Mouse (Mus musculus): ENCODE measurements around the gene Fermt2. TPM values are rescaled to one million over a fixed set of nuclear protein-coding genes. Genes with fewer than 3 reads are reported as not detected.

Fermt2 gene
- total RNA-seq, 2 experiments from 2014 or later = 214 to 243 TPM

GRCm38 (mm10) chr14:45438931-45439275, 91.0 kb downstream of the Fermt2 start:
- intact Hi-C loops (cut with DNase I) = loop anchor here (5.0 to 10.0 kb wide), 2 partner anchors 53 to 256 kb away; no protein-coding TSS in a partner anchor
- Histone ChIP-seq H3K27ac (no peak overlapping the region), H3K4me3 (no peak overlapping the region)
- no peak for TF ChIP-seq CTCF (IDR thresholded peaks at IDR 0.05)
- DNase-seq = no peak

DNA sequence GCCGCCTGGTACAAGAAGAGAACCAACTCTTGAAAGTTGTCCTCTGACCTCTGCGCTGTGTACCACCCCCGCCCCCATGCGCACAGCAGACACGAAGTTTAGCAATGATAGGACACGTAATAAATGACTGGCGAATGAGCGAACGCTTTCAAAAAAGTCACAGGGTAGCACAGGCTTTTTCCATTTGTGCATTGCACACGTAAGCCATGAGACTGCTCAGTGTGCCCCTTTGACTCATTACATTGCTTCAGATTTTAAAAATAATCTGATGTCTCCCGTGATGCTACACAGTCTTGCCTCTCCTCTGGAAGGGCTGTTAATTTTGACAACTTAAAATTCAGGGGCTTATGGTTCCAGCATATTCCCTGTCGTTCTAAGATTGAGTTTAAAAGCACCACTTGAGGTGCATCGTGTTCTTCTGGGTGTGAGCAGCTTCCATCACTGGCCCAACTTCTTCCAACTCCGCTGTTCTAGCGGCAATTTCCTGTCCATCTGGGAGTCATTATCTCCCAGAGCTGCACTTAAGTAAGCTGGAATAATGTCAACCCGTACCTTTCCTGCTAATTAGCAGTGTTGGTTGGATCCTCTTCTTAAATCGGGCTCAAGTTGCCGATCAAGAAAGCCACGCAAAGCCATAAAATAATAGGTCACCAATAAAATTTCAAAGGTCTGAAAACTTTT, 91.5 kb downstream of the Fermt2 start:
- intact Hi-C loops (cut with DNase I) = loop anchor here (5.0 to 10.0 kb wide), 2 partner anchors 54 to 256 kb away; no protein-coding TSS in a partner anchor
- no peak for TF ChIP-seq CTCF (IDR thresholded peaks at IDR 0.05)
- no peak for DNase-seq
- Histone ChIP-seq H3K4me3 (no peak overlapping the region), H3K27ac (peak overlapping the region; percentile 31; the same call in 1 of the 2 replicates)

- peak; percentile 68 for TF ChIP-seq CTCF (IDR thresholded peaks at IDR 0.05)
- H3K4me3 ChIP-seq = no peak overlapping the region
- intact Hi-C loops (cut with DNase I) = loop anchor here (10.0 kb wide), 1 partner anchor 261 kb away; no protein-coding TSS in a partner anchor
- no peak overlapping the region for H3K27ac ChIP-seq
- no peak for DNase-seq
These were observed 95.7 kb downstream of the Fermt2 start for GRCm38 (mm10) chr14:45434220-45434619.

DNA sequence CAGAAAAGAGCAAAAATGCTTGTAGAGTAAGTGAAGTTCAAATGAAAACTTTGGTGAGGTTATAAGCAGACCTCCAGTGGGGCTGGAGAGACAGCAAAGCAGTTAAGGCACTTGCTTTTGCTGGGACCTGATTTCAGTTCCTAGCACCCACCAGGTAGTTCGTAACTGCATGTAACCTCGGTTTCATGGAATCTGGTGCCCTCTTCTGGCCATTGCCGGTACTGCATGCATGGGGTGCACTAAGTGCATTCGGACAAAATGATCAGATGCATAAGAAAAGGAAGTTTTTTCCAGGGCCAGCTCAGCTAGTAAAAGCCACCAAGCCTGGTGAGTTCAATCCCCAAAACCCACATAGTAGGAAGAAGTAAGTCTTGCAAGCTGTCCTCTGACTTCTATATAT, 97.9 kb downstream of the Fermt2 start:
- H3K4me3 ChIP-seq = no peak overlapping the region
- peak; percentile 71 for TF ChIP-seq CTCF (IDR thresholded peaks at IDR 0.05)
- H3K27ac ChIP-seq = no peak overlapping the region
- intact Hi-C loops (cut with DNase I) = loop anchor here (10.0 kb wide), 1 partner anchor 263 kb away; no protein-coding TSS in a partner anchor
- DNase-seq = no peak

- DNase-seq = no peak
- no peak overlapping the region for H3K27ac ChIP-seq
- intact Hi-C loops (cut with DNase I) = loop anchor here (10.0 kb wide), 1 partner anchor 265 kb away; no protein-coding TSS in a partner anchor
- no peak for TF ChIP-seq CTCF (IDR thresholded peaks at IDR 0.05)
- H3K4me3 ChIP-seq = no peak overlapping the region
These were observed 99.7 kb downstream of the Fermt2 start for GRCm38 (mm10) chr14:45430066-45430842.

- peak; percentile 84 for TF ChIP-seq CTCF (IDR thresholded peaks at IDR 0.05)
- Histone ChIP-seq H3K27ac (no peak overlapping the region), H3K4me3 (no peak overlapping the region)
- DNase-seq = no peak
- intact Hi-C loops (cut with DNase I) = loop anchor here (1.0 to 5.0 kb wide), 2 partner anchors 117 to 349 kb away; no protein-coding TSS in a partner anchor
These were observed 106.7 kb downstream of the Fermt2 start for GRCm38 (mm10) chr14:45423220-45423619.

- DNase-seq = no peak
- intact Hi-C loops (cut with DNase I) = loop anchor here (5.0 kb wide), 1 partner anchor 350 kb away; no protein-coding TSS in a partner anchor
These were observed 107.5 kb downstream of the Fermt2 start for GRCm38 (mm10) chr14:45422371-45422770.

GRCm38 (mm10) chr14:45419323-45419722, 110.6 kb downstream of the Fermt2 start:
- Histone ChIP-seq H3K27ac (peak overlapping the region; percentile 61), H3K4me3 (no peak overlapping the region)
- no peak for TF ChIP-seq CTCF (IDR thresholded peaks at IDR 0.05)
- no peak for DNase-seq
- intact Hi-C loops (cut with DNase I) = no loop called here

More at GRCm38 (mm10) chr14:45422371-45422770, 107.5 kb downstream of the Fermt2 start:
- no peak for TF ChIP-seq CTCF (IDR thresholded peaks at IDR 0.05)
- Histone ChIP-seq H3K4me3 (no peak overlapping the region), H3K27ac (no peak overlapping the region)

- Histone ChIP-seq H3K27ac (peak overlapping the region; percentile 61), H3K4me3 (no peak overlapping the region)
- intact Hi-C loops (cut with DNase I) = no loop called here
- DNase-seq = no peak
- no peak for TF ChIP-seq CTCF (IDR thresholded peaks at IDR 0.05)
These were observed 111.4 kb downstream of the Fermt2 start for GRCm38 (mm10) chr14:45418553-45418952.

DNA sequence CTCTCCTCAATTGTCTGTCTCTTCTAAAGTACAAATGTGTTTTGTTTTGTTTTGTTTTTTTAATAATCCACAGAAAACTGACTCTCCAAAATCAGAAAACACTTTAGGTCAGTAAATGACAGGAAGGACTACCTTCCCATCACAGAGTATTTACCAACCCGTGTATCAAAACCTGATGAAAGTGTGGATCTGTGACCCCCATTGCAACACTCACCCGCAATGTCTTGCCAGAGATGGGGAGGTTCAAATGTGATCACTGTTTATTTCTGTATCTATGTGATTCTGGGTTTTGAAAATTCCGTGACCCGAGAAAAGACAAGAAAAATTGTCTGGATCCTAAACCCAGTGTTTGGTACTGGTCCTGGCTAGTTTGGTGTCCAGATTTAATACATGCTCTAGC, 113.7 kb downstream of the Fermt2 start:
- TF ChIP-seq CTCF (IDR thresholded peaks at IDR 0.05) = no peak
- no peak overlapping the region for H3K4me3 ChIP-seq
- intact Hi-C loops (cut with DNase I) = no loop called here
- no peak for DNase-seq
- no peak overlapping the region for H3K27ac ChIP-seq

Other genes with a start within 250 kb of the Fermt2 start
- gene Ero1l, start 211.3 kb downstream of the Fermt2 start, total RNA-seq (2021) = 1 to 10 TPM; 5.2 to 6.9 TPM
- 100 to 1,000 TPM; 104 TPM for gene Psmc6, start 200.3 kb downstream of the Fermt2 start, total RNA-seq (2021)
- 10 to 100 TPM; 74.7 to 77.6 TPM for gene Styx, start 179.0 kb downstream of the Fermt2 start, total RNA-seq (2021)
- 10 to 100 TPM in 1 of 2 experiments, 1 to 10 TPM in 1; 6.0 to 10.9 TPM for gene Gnpnat1, start 125.2 kb downstream of the Fermt2 start, total RNA-seq (2021)
- gene Ddhd1, start 128.0 kb upstream of the Fermt2 start, total RNA-seq (2021) = 1 to 10 TPM; 3.3 TPM